Mouse (Mus musculus): Measurements from ENCODE around the gene Gm42517. TPM values are rescaled to one million over a fixed set of nuclear protein-coding genes. Genes with fewer than 3 reads are reported as not detected.

The Gm42517 gene
- 26.8 and 28.5 TPM in 2 replicates for polyA plus RNA-seq (2012; rRNA removed)

GRCm38 (mm10) chr5:108367871-108368332 lies at the start of gene Gm42517:
Gm42517 (minus strand) TSS chr5:108367922.

GRCm38 (mm10) chr5:108388201-108388600 lies 20.5 kb upstream of the Gm42517 start, which contains the start of gene Pde6b:
Pde6b (plus strand) TSS chr5:108388391.

Other genes starting within 250 kb of the Gm42517 start
- gene Tmed5, start 235.3 kb downstream of the Gm42517 start, polyA plus RNA-seq (2012; rRNA removed), result 13.2 and 13.3 TPM in 2 replicates
- 0.71 and 0.82 TPM in 2 replicates for gene Ccdc18, start 235.0 kb downstream of the Gm42517 start, polyA plus RNA-seq (2012; rRNA removed)
- 33.6 and 37.9 TPM in 2 replicates for gene Dr1, start 99.0 kb downstream of the Gm42517 start, polyA plus RNA-seq (2012; rRNA removed)
- gene Pigg, start 55.3 kb downstream of the Gm42517 start, polyA plus RNA-seq (2012; rRNA removed), result 5.7 and 6.2 TPM in 2 replicates
- 0.03 TPM in 1 of 2 replicates, not detected in the other for gene Pde6b, start 20.5 kb upstream of the Gm42517 start, polyA plus RNA-seq (2012; rRNA removed)
- 217 and 232 TPM in 2 replicates for gene Atp5k, start 66.5 kb upstream of the Gm42517 start, polyA plus RNA-seq (2012; rRNA removed)
- 0.64 and 0.69 TPM in 2 replicates for gene Mfsd7a, start 81.0 kb upstream of the Gm42517 start, polyA plus RNA-seq (2012; rRNA removed)
- 30.9 and 34.2 TPM in 2 replicates for gene Pcgf3, start 93.3 kb upstream of the Gm42517 start, polyA plus RNA-seq (2012; rRNA removed)
- gene Cplx1, start 182.1 kb upstream of the Gm42517 start, polyA plus RNA-seq (2012; rRNA removed), result 34.0 and 34.5 TPM in 2 replicates